Mouse (Mus musculus) liver, postnatal 0 days (tissue): ENCODE data around the gene Zswim9. TPM values are rescaled to one million over a fixed set of nuclear protein-coding genes. Genes with fewer than 3 reads are reported as not detected.
A peak's percentile ranks its signal among the peaks of the same experiment; 100 is the strongest.

Experiments
- ATAC-seq: fragments of 200-750 bp; cut with Nextera tagmentation; 2 replicates; pipeline ENCODE4 v1.8.0; 2017; ENCODE audit warnings: mild to moderate bottlenecking, moderate library complexity
- DNase-seq: peaks from one replicate; pipeline ENCODE4 v3.0.0-alpha.2; 2016
- H3K27ac ChIP-seq: fragments of 300-500 bp; sonication (generic); 2 replicates; pipeline ENCODE4 v1.5.1; 2014; ENCODE audit warnings: antibody characterized with exemption, moderate library complexity, mild to moderate bottlenecking, low read depth
- H3K27me3 ChIP-seq: fragments of 300-500 bp; sonication (generic); 2 replicates; pipeline ENCODE4 v1.6.1; 2014; ENCODE audit warnings: low read length, control low read depth, mixed read lengths; ENCODE audit not compliant: insufficient read depth
- H3K36me3 ChIP-seq: fragments of 300-500 bp; sonication (generic); replicated peaks from 2 replicates; pipeline ENCODE4 v1.6.1; 2014; ENCODE audit warnings: mild to moderate bottlenecking, control low read depth, low read length, moderate library complexity, mixed read lengths; ENCODE audit not compliant: insufficient read depth
- H3K4me1 ChIP-seq: fragments of 300-500 bp; sonication (generic); 2 replicates; pipeline ENCODE4 v1.6.1; 2014; ENCODE audit warnings: antibody characterized with exemption, mild to moderate bottlenecking, control low read depth; ENCODE audit not compliant: insufficient read depth
- H3K4me2 ChIP-seq: fragments of 300-500 bp; sonication (generic); 2 replicates; pipeline ENCODE4 v1.6.1; 2014; ENCODE audit warnings: low read depth, mild to moderate bottlenecking, low read length, moderate library complexity, mixed read lengths
- H3K4me3 ChIP-seq: fragments of 300-500 bp; sonication (generic); 2 replicates; pipeline ENCODE4 v1.5.1; 2014; ENCODE audit warnings: low read depth, low read length
- H3K9ac ChIP-seq: fragments of 300-500 bp; sonication (generic); replicated peaks from 2 replicates; pipeline ENCODE4 v1.6.1; 2014; ENCODE audit warnings: mild to moderate bottlenecking, moderate library complexity
- H3K9me3 ChIP-seq: fragments of 300-500 bp; sonication (generic); 2 replicates; pipeline ENCODE4 v1.6.1; 2016; ENCODE audit warnings: mild to moderate bottlenecking, control low read depth, low read length, mixed read lengths
- CTCF ChIP-seq: sonication (generic); IDR thresholded peaks from 2 replicates; pipeline ENCODE4 v1.5.1; 2016; ENCODE audit warnings: antibody characterized with exemption, low read depth
- EP300 ChIP-seq: IDR thresholded peaks from 2 replicates; pipeline ENCODE4 v1.6.1; 2016; ENCODE audit warnings: antibody characterized with exemption, low read depth, mild to moderate bottlenecking
- WGBS: fragments of 180-500 bp; shearing (Covaris S2); extraction: QIAGEN DNeasy Blood & Tissue Kit; methylation state at CpG from one replicate; pipeline ENCODE4 v1.1.7; 2014; ENCODE audit not compliant: insufficient replicate concordance; 5-methylcytosine and 5-hydroxymethylcytosine counted together
- polyA plus RNA-seq: library from polyadenylated mRNA; unstranded; fragments of >200 nt; fragmentation: Nextera tagmentation; extraction: Ambion mirVana; gene quantifications from 2 replicates; pipeline ENCODE4 v1.2.1, GENCODE M21; 2015

The Zswim9 gene
- 1.5 and 1.7 TPM in 2 replicates for polyA plus RNA-seq

DNA sequence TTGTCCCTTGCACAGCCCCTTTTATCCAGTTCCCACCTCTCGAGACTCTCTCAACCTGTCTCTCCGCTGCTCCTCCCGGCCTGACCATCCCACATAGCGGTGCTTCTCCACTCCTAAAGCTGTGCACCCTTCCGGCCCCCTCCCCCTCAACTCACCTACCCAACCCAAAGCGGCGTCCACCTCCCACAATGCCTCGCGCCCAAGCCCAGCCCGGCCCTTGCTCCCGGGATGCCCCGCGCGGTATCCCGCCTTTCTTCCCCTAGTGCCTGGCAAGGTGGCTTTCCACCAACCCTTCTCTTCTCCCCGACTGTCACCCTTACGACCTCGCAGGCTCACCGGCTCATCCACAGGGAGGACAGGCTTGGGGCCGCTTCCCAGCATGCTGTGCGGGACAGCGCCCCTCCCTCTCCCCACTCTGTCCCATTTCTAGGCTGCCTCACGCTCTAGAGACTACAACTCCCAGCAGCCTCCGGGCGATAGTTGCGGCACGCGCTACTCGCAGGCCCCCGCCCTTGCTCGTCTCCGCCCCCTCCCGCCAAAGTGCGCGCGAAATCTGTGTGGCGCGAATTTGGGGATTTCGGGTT is at the start of gene Zswim9:
TSS of gene Zswim9 (minus strand) at position 414 of the 584 bp plus-strand sequence.
- H3K27me3 ChIP-seq = no peaks in the 10 kb centered on the region
- WGBS = 1% methylated on average over 39 of the region's 39 CpGs
- peaks cover 26% of the 10 kb centered on the region; the same call in 1 of the 2 replicates for H3K36me3 ChIP-seq
- no peak for TF ChIP-seq EP300
- peak; percentile 25 for TF ChIP-seq CTCF
- no peaks in the 10 kb centered on the region for H3K9me3 ChIP-seq
- H3K4me2 ChIP-seq = peak within 1 kb of the TSS; percentile 96
- ATAC-seq = peak; percentile 99
- peak within 1 kb of the TSS; percentile 66 for H3K9ac ChIP-seq
- peak within 1 kb of the TSS; percentile 85 for H3K27ac ChIP-seq
- DNase-seq = peak; percentile 95
- peak within 1 kb of the TSS; percentile 74 for H3K4me3 ChIP-seq
- peaks cover 6% of the 10 kb centered on the region for H3K4me1 ChIP-seq

DNA sequence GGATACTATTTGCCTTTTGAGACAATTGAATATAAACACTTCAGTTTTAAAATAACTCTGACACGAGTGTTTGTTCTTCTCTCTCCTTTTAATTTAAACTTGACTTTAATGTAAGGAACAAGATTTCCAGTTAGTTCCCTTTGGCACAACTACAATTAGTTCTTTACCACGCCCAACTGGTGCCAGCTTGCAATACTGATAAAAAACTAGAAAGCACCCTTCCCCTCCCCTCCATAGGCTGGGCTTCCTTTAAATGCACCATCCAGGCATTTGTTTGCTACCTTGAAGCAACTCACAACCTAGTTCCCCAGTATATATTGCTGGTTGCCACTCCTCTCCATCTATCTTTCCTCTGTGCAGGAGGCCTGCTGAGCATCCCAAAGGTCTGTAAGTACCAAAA is 45.8 kb upstream of the Zswim9 start, which contains the start of gene Pla2g4c:
TSS of gene Pla2g4c (plus strand) at position 340 of the 400 bp plus-strand sequence.
- Histone ChIP-seq H3K4me2 (peak within 1 kb of the TSS; percentile 15; the same call in 1 of the 2 replicates), H3K9me3 (no peaks in the 10 kb centered on the region), H3K4me1 (no peaks in the 10 kb centered on the region), H3K4me3 (no peak within 1 kb of the TSS), H3K36me3 (no peaks in the 10 kb centered on the region), H3K9ac (no peak within 1 kb of the TSS), H3K27me3 (no peaks in the 10 kb centered on the region), H3K27ac (0 out of 2 replicates have a peak within 1 kb of the TSS, but pooled peaks have one; percentile 30)
- DNase-seq = no peak
- TF ChIP-seq EP300 (0 out of 2 replicates have a peak, but pooled peaks have one; percentile 48), CTCF (no peak)
- ATAC-seq = peak; percentile 74
- WGBS = 48% methylated on average over 2 of the region's 2 CpGs

DNA sequence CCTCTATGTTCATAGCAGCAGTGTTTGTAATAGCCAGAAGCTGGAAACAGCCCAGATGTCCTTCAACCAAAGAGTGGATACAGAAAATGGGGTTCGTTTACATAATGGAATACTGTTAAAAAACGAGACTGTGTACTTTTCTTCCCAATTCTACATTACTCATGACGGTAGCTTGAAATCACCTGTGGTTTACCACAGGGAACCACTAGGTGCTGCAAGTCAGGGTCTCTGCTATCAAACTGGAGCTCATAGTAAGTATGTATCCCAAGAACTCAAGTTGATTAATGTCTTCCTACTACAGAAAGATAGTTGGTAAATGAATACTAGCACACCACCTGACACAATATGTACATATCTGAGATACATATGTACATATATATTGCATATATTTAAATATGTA is 42.9 kb upstream of the Zswim9 start:
- ATAC-seq = no peak
- Histone ChIP-seq H3K27ac (no peak overlapping the region), H3K9ac (no peak overlapping the region), H3K4me3 (no peak overlapping the region), H3K27me3 (no peaks in the 10 kb centered on the region), H3K4me1 (no peaks in the 10 kb centered on the region), H3K9me3 (no peaks in the 10 kb centered on the region), H3K4me2 (no peak overlapping the region), H3K36me3 (no peaks in the 10 kb centered on the region)
- DNase-seq = no peak
- TF ChIP-seq EP300 (no peak), CTCF (no peak)
- 62% methylated on average over 3 of the region's 3 CpGs for WGBS

DNA sequence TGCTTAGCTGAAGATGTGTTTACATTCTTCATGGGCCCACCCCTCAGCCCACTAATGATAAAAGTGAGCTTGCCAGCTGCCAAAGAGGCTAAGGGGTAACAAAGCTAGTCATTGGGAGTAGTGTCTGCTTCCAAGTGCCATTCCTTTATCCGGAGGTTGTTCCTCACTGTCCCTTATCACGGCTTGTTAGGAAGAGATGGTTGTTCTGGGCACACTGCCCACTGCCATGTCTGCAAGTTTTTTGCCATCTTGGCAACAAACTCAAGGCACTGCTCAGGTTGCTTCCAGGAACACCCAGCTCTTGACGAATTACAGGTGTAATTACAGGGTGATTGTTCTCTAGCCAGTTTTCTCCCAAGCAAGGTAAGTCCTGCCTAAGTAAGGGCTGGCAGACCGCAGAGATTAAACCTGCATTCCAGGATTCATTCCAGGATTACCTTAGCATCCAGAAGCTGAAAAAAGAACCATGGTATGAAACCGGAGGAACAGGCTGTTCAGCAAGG is 35.6 kb upstream of the Zswim9 start:
- DNase-seq (no peak), ATAC-seq (no peak)
- no peak overlapping the region for H3K27ac ChIP-seq
- 84% methylated on average over 5 of the region's 5 CpGs for WGBS
- no peaks in the 10 kb centered on the region for H3K9me3 ChIP-seq
- H3K4me2 ChIP-seq = no peak overlapping the region
- H3K27me3 ChIP-seq = no peaks in the 10 kb centered on the region
- no peak overlapping the region for H3K9ac ChIP-seq
- no peak overlapping the region for H3K4me3 ChIP-seq
- H3K4me1 ChIP-seq = peaks cover 2% of the 10 kb centered on the region; the same call in 1 of the 2 replicates
- H3K36me3 ChIP-seq = peaks cover 30% of the 10 kb centered on the region
- TF ChIP-seq CTCF (no peak), EP300 (no peak)

- no peak overlapping the region for H3K9ac ChIP-seq
- DNase-seq (no peak), ATAC-seq (no peak)
- no peaks in the 10 kb centered on the region for H3K9me3 ChIP-seq
- peaks cover 50% of the 10 kb centered on the region for H3K36me3 ChIP-seq
- no peak overlapping the region for H3K4me3 ChIP-seq
- H3K27me3 ChIP-seq = no peaks in the 10 kb centered on the region
- H3K4me2 ChIP-seq = no peak overlapping the region
- WGBS = 90% methylated on average over 4 of the region's 4 CpGs
- H3K27ac ChIP-seq = no peak overlapping the region
- peaks cover 2% of the 10 kb centered on the region; the same call in 1 of the 2 replicates for H3K4me1 ChIP-seq
- TF ChIP-seq CTCF (no peak), EP300 (no peak)
Measured at GRCm38 (mm10) chr7:13311401-13311800, 32.9 kb upstream of the Zswim9 start.

DNA sequence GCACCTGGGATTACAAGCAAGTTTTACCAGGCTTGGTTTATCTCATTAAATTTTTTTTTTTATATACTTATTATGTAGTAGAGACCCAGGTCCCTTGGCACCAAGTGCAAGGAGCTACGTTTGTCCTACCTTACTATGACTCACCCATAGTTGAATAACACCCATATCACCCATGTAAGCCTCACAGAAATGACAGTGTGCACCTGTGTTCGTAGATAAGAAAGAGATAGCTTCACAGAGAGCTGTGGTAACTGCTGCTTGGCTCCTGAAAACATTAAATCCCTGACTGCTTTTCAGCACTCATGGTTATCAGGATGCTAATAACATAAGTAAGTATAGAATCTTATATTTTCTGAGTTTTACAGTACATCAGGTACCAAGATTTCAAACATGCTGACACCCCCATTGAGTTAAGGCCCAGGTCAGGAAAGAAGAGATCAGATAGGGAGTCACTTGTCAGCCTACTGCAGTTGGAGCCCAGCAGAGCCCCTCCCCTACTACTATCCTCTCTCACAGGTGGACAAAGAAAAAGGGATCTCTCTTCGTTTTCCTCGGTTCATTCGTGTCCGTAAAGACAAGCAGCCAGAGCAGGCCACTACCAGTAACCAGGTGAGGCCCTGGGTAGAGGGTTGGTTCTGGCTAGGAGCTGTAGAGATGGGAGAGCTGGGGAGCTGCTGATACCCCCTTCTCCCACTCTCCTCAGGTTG is 32.1 kb upstream of the Zswim9 start:
- Histone ChIP-seq H3K27me3 (no peaks in the 10 kb centered on the region), H3K9me3 (no peaks in the 10 kb centered on the region), H3K27ac (no peak overlapping the region), H3K4me1 (peaks cover 2% of the 10 kb centered on the region; the same call in 1 of the 2 replicates), H3K36me3 (peaks cover 58% of the 10 kb centered on the region), H3K4me2 (no peak overlapping the region), H3K9ac (no peak overlapping the region), H3K4me3 (no peak overlapping the region)
- TF ChIP-seq EP300 (peak; percentile 76), CTCF (no peak)
- 77% methylated on average over 6 of the region's 6 CpGs for WGBS
- no peak for DNase-seq
- ATAC-seq = peak; percentile 84
